Mouse (Mus musculus) layer of hippocampus, adult 9-10 months (tissue): ENCODE measurements around the gene Lgals2.

Experiments
- DNase-seq: peaks from one replicate; pipeline ENCODE4 v3.0.0; 2022; ENCODE audit warnings: low spot score

Gene Lgals2

GRCm38 (mm10) chr15:78815314-78816073, 39.8 kb downstream of the Lgals2 start:
- no peak for DNase-seq

DNA sequence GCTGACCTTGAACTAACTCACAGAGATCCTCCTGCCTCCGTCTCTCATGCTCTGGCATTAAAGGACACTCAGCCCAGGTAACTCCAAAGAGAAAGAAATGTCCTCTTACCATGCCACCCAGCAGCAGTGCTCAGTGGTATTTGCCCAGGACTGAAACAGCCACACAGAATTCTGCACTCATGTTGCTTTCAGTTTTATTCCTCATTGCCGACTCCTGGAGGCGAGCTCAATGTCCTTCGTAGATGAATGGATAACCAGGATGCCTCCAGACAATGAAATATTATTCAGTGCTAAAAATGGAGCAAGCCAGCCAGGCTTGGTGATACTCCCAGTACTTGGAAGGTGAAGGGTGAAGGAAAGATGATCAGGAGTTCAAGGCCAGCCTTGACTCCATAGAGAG, 41.7 kb downstream of the Lgals2 start:
- DNase-seq, result no peak

DNA sequence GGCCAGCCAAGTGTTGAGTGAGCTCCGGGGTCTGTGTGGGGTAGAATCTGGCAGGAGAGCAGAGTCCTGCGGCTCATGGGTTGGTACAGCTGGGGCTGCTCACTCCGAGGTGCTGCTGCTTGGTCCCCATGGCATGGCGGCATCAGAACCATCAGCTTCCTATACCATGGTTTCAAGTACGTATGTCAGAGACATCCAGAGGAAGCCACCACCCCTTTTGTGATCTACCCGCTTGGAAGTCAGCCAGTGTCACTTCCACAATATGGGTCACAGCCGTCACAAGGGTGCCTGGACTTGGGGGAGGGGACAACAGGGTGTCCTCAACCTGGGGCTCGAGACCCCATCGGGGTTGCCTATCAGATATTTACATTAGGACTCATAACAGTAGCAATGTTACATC, 45.2 kb downstream of the Lgals2 start:
- DNase-seq, result no peak

GRCm38 (mm10) chr15:78809739-78810138, 45.6 kb downstream of the Lgals2 start:
- no peak for DNase-seq

DNA sequence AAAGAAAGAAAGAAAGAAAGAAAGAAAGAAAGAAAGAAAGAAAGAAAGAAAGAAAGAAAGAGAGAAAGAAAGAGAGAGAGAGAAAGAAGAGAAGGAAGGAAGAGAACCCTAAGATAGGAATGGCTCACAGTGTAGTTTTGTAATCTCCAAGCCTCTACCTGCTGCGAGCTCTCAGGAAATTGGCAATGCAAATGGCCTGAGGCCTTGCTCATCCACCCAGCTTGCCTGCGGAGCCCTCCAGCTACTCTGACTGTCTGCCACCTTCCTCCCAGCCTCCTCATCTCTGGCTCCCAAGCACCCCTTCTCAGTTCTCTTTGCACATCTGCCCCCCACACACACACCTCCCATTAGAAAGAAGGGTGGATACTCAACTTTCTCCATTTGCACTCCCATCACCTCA, 46.3 kb downstream of the Lgals2 start:
- no peak for DNase-seq

- no peak for DNase-seq
These were observed 48.2 kb downstream of the Lgals2 start for GRCm38 (mm10) chr15:78807141-78807540.

- no peak for DNase-seq
These were observed 48.7 kb downstream of the Lgals2 start for GRCm38 (mm10) chr15:78806614-78807013.

DNA sequence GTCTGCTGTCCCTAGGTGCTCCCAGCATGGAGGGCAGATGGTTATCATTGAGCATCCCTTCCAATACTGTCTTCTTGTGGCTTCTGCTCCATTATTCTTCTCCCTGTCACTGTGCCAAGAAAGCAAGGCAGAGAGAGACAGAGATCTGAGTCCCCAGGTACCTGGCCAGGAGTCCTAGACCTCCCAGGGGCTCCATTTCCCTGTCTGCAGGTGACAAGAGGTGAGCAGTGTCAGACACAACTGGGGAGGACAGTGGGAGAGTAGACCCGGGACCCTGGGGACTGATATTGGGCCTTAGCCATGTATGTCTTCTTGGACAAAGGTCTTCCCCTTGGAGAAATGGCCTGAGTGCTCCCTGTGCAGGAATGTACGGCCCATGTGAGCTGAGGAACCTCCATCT, 50.0 kb downstream of the Lgals2 start:
- no peak for DNase-seq

- no peak for DNase-seq
These were observed 51.0 kb downstream of the Lgals2 start for GRCm38 (mm10) chr15:78804326-78804725.

- DNase-seq, result no peak
These were observed 51.8 kb downstream of the Lgals2 start for GRCm38 (mm10) chr15:78803499-78803900.

DNA sequence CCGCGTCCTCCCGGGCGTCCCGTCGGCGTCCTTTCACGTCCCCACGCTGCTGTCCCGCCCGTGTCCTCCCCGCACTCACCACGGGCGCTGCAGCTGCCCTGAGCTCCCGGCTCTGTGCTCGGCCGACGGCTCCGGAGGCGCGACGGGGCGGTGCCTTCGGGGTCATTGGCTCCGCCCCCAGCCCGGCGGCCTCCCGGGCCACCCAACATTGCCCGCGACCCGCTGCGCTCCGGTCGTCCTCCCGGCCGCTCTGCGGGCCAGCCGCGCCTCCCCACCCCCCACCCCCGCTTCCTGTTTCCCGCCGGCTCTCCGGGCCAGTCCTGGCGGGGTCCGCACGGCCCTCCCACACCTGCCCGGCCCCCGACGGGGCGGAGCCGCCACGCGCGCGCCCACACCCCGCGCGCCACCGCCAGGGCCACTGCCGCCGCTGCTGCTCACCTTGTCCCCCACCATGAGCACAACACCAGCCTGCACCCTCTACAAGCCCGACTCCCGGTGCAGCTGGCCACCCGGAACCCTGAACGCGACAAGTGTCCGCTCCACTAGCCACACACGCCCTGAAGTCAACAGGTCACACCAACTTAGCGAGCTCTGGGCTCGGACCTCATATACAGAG, 52.4 kb downstream of the Lgals2 start, which contains the start of gene Card10:
TSS of gene Card10 (minus strand) at position 267 of the 616 bp plus-strand sequence.
- no peak for DNase-seq

GRCm38 (mm10) chr15:78801971-78802741, 53.2 kb downstream of the Lgals2 start:
- DNase-seq, result no peak

DNA sequence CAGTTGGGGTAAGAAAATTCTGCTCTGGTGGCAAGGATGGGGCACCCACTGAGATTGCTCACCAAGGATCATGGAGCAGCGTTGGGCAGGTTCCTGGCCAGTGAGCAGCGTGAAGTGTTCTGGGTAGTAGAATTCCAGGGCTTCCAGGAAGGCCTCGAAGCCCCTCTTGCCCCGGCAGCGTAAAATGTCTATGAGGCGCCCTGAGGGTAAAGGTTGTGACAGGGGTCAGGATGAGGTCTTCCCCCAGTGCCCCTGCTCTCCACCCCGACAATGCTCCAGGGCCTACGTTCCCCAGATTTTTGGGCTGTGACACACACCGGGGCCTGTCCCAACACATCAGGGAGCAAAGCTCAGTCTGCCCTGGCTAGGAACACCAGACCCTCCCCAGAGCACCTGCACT, 53.8 kb downstream of the Lgals2 start:
- no peak for DNase-seq
